Comparison of ENCODE assay signal across 7 mouse cellular contexts in genomic region chr7:24546634-24547389, GRCm38 (mm10). TPM values are rescaled to one million over a fixed set of nuclear protein-coding genes. Genes with fewer than 3 reads are reported as not detected.
DNase-seq lines count a peak whose midpoint lies in the region; ATAC-seq lines count a peak whose summit lies in the region.

No protein-coding gene starts in this region.

- H3K4me2 ChIP-seq in embryonic facial prominence, embryonic 12.5 days (replicated peaks) = peak overlapping the region; percentile 83
- peak overlapping the region; percentile 70 for H3K4me2 ChIP-seq in limb, embryonic 11.5 days (ENCODE audit: low read depth, severe bottlenecking)
- peak overlapping the region; percentile 52 for H3K4me2 ChIP-seq in midbrain, embryonic 14.5 days (ENCODE audit: low read length)

- H3K36me3 ChIP-seq in embryonic facial prominence, embryonic 12.5 days = peaks cover 34% of the 10 kb centered on the region
- peaks cover 4% of the 10 kb centered on the region for H3K36me3 ChIP-seq in limb, embryonic 11.5 days (ENCODE audit: control insufficient read depth, insufficient read depth, low read length)
- H3K36me3 ChIP-seq in midbrain, embryonic 14.5 days (ENCODE audit: control insufficient read depth, insufficient read depth, low read length) = 0 out of 2 replicates have a peak, but pooled peaks cover 6% of the 10 kb centered on the region

- H3K27me3 ChIP-seq in embryonic facial prominence, embryonic 12.5 days = no peaks in the 10 kb centered on the region
- no peaks in the 10 kb centered on the region for H3K27me3 ChIP-seq in limb, embryonic 11.5 days (ENCODE audit: control insufficient read depth, insufficient read depth, low read length)
- H3K27me3 ChIP-seq in midbrain, embryonic 14.5 days (ENCODE audit: control insufficient read depth, insufficient read depth, low read length) = no peaks in the 10 kb centered on the region

- peak overlapping the region; percentile 80 for H3K4me3 ChIP-seq in embryonic facial prominence, embryonic 12.5 days
- peak overlapping the region; percentile 90 for H3K4me3 ChIP-seq in limb, embryonic 11.5 days (ENCODE audit: low read depth, low read length)
- H3K4me3 ChIP-seq in midbrain, embryonic 14.5 days (replicated peaks; ENCODE audit: low read depth, low read length) = peak overlapping the region; percentile 85

- H3K4me1 ChIP-seq in embryonic facial prominence, embryonic 12.5 days = peaks cover 11% of the 10 kb centered on the region
- peaks cover 9% of the 10 kb centered on the region for H3K4me1 ChIP-seq in limb, embryonic 11.5 days (ENCODE audit: control insufficient read depth, insufficient read depth, low read length)
- H3K4me1 ChIP-seq in midbrain, embryonic 14.5 days (ENCODE audit: control insufficient read depth, insufficient read depth, low read length) = peaks cover 11% of the 10 kb centered on the region; the same call in 1 of the 2 replicates

- H3K9ac ChIP-seq in embryonic facial prominence, embryonic 12.5 days = peak overlapping the region; percentile 72
- peak overlapping the region; percentile 77 for H3K9ac ChIP-seq in limb, embryonic 11.5 days (ENCODE audit: low read length)
- peak overlapping the region; percentile 73 for H3K9ac ChIP-seq in midbrain, embryonic 14.5 days (replicated peaks; ENCODE audit: low read length)

- H3K27ac ChIP-seq in embryonic facial prominence, embryonic 12.5 days = peak overlapping the region; percentile 80
- 0 out of 2 replicates have a peak overlapping the region, but pooled peaks have one; percentile 9 for H3K27ac ChIP-seq in limb, embryonic 11.5 days (replicated peaks; ENCODE audit: low read depth, low read length)
- H3K27ac ChIP-seq in midbrain, embryonic 14.5 days (replicated peaks; ENCODE audit: low read depth, low read length) = peak overlapping the region; percentile 64

- DNase-seq in adrenal gland, postnatal 25 days = peak; percentile 99
- DNase-seq in heart, adult 11 months = peak; percentile 100
- peak; percentile 98 for DNase-seq in kidney, adult 18-20 months
- peak; percentile 100 for DNase-seq in limb, embryonic 11.5 days (ENCODE audit: low spot score)
- DNase-seq in midbrain, embryonic 14.5 days = peak; percentile 100
- DNase-seq in spleen, adult 18-20 months = peak; percentile 97 to 98

- ATAC-seq in embryonic facial prominence, embryonic 12.5 days (ENCODE audit: insufficient number of reproducible peaks, insufficient read depth, low FRiP score, low TSS enrichment) = peak; percentile 97
- peak; percentile 97 for ATAC-seq in limb, embryonic 11.5 days (ENCODE audit: insufficient number of reproducible peaks, low FRiP score, low TSS enrichment, low read depth)
- ATAC-seq in midbrain, embryonic 14.5 days (ENCODE audit: low FRiP score, low TSS enrichment) = peak; percentile 96

- no peaks in the 10 kb centered on the region for H3K9me3 ChIP-seq in embryonic facial prominence, embryonic 12.5 days
- no peaks in the 10 kb centered on the region; the same call in 1 of the 2 replicates for H3K9me3 ChIP-seq in limb, embryonic 11.5 days (ENCODE audit: control insufficient read depth, low read length)
- no peaks in the 10 kb centered on the region for H3K9me3 ChIP-seq in midbrain, embryonic 14.5 days (ENCODE audit: control insufficient read depth, low read length)

- WGBS in embryonic facial prominence, embryonic 12.5 days = 1% methylated on average over 57 of the region's 57 CpGs
- WGBS in limb, embryonic 11.5 days = under 1% methylated on average over 57 of the region's 57 CpGs
- under 1% methylated on average over 57 of the region's 57 CpGs for WGBS in midbrain, embryonic 14.5 days

RNA-seq across cellular contexts. Expression of gene Xrcc1, which starts 0.7 kb away (rescaled TPM):
- total RNA-seq in adrenal gland, postnatal 25 days (2021) = 38.0 and 51.2 TPM in 2 replicates
- 117 and 124 TPM in 2 replicates for polyA plus RNA-seq in embryonic facial prominence, embryonic 12.5 days (2016; fragmentation: Nextera tagmentation; extraction: Ambion mirVana)
- polyA plus RNA-seq in limb, embryonic 11.5 days (2014; fragmentation: Nextera tagmentation; extraction: Ambion mirVana) = 141 and 148 TPM in 2 replicates
- polyA plus RNA-seq in midbrain, embryonic 14.5 days (2014; fragmentation: Nextera tagmentation; extraction: Ambion mirVana) = 55.0 and 55.8 TPM in 2 replicates

RNA-seq across cellular contexts. Expression of gene Pinlyp, which starts 0.9 kb away (rescaled TPM):
- total RNA-seq in adrenal gland, postnatal 25 days (2021) = not detected in 2 replicates
- polyA plus RNA-seq in embryonic facial prominence, embryonic 12.5 days (2016; fragmentation: Nextera tagmentation; extraction: Ambion mirVana) = not detected in 2 replicates
- polyA plus RNA-seq in limb, embryonic 11.5 days (2014; fragmentation: Nextera tagmentation; extraction: Ambion mirVana) = 0.19 TPM in 1 of 2 replicates, not detected in the other
- not detected in 2 replicates for polyA plus RNA-seq in midbrain, embryonic 14.5 days (2014; fragmentation: Nextera tagmentation; extraction: Ambion mirVana)

RNA-seq across cellular contexts. Expression of gene Irgq, which starts 16.3 kb away (rescaled TPM):
- 24.5 and 29.5 TPM in 2 replicates for total RNA-seq in adrenal gland, postnatal 25 days (2021)
- polyA plus RNA-seq in embryonic facial prominence, embryonic 12.5 days (2016; fragmentation: Nextera tagmentation; extraction: Ambion mirVana) = 17.6 and 18.0 TPM in 2 replicates
- polyA plus RNA-seq in limb, embryonic 11.5 days (2014; fragmentation: Nextera tagmentation; extraction: Ambion mirVana) = 7.5 and 8.1 TPM in 2 replicates
- 24.6 and 30.3 TPM in 2 replicates for polyA plus RNA-seq in midbrain, embryonic 14.5 days (2014; fragmentation: Nextera tagmentation; extraction: Ambion mirVana)

RNA-seq across cellular contexts. Expression of gene AC161166.1, which starts 34.6 kb away (rescaled TPM):
- total RNA-seq in adrenal gland, postnatal 25 days (2021) = not detected in 2 replicates
- 1.3 and 1.4 TPM in 2 replicates for polyA plus RNA-seq in embryonic facial prominence, embryonic 12.5 days (2016; fragmentation: Nextera tagmentation; extraction: Ambion mirVana)
- 0.48 and 0.52 TPM in 2 replicates for polyA plus RNA-seq in limb, embryonic 11.5 days (2014; fragmentation: Nextera tagmentation; extraction: Ambion mirVana)
- polyA plus RNA-seq in midbrain, embryonic 14.5 days (2014; fragmentation: Nextera tagmentation; extraction: Ambion mirVana) = 0.93 and 1.8 TPM in 2 replicates

RNA-seq across cellular contexts. Expression of gene Zfp428, which starts 40.0 kb away (rescaled TPM):
- total RNA-seq in adrenal gland, postnatal 25 days (2021) = 6.2 and 7.0 TPM in 2 replicates
- 100 and 113 TPM in 2 replicates for polyA plus RNA-seq in embryonic facial prominence, embryonic 12.5 days (2016; fragmentation: Nextera tagmentation; extraction: Ambion mirVana)
- polyA plus RNA-seq in limb, embryonic 11.5 days (2014; fragmentation: Nextera tagmentation; extraction: Ambion mirVana) = 65.6 and 75.7 TPM in 2 replicates
- 216 and 303 TPM in 2 replicates for polyA plus RNA-seq in midbrain, embryonic 14.5 days (2014; fragmentation: Nextera tagmentation; extraction: Ambion mirVana)

Comparison
In these comparisons a context has a peak if more than half of its experiments do, and no peak if none do; other contexts are left out.
1. Peak in every context shown above with its lines: DNase-seq, ATAC-seq, H3K4me3 ChIP-seq and H3K27ac ChIP-seq.
2. H3K27ac ChIP-seq: peak in every context shown above with its lines; median percentile 80 in embryonic facial prominence, embryonic 12.5 days; 64 in midbrain, embryonic 14.5 days; 9 in limb, embryonic 11.5 days.